Mouse (Mus musculus): ENCODE results near the gene Pdxdc1. TPM values are rescaled to one million over a fixed set of nuclear protein-coding genes. Genes with fewer than 3 reads are reported as not detected.

The Pdxdc1 gene
- polyA plus RNA-seq, 1 experiment from 2014 or later: 74.3 TPM

DNA sequence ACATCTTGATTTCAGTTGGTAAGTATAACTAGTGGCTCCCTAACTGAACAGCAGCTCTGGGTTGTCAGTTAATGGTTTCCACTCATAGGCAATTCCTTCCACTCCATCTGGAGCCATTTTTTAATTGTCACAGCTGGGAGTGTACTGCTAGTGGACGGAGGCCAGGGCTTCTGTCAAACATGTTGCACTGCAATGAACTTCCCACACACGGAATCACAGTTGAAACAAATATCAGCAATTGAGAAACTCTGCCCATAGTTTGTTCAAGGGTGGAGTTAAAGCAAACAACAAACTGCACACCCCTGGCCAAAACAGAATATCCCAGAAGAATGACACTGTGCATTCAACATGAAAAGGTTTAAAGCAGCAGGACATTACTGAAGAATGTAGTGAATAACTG, 4.0 kb downstream of the Pdxdc1 start:
- H3K9me3 ChIP-seq (ENCODE audit: control insufficient read depth, low read length): no peaks in the 10 kb centered on the region
- 64% methylated on average over 2 of the region's 2 CpGs for WGBS
- H3K9ac ChIP-seq: no peak overlapping the region
- H3K4me3 ChIP-seq (replicated peaks; ENCODE audit: low read length): no peak overlapping the region
- ATAC-seq (ENCODE audit: low FRiP score) (no peak), DNase-seq (ENCODE audit: low spot score) (no peak)
- no peaks in the 10 kb centered on the region for H3K27me3 ChIP-seq (ENCODE audit: control insufficient read depth, insufficient read depth, low read length)
- H3K4me2 ChIP-seq (replicated peaks): no peak overlapping the region
- H3K4me1 ChIP-seq (replicated peaks; ENCODE audit: control insufficient read depth, insufficient read depth, low read length): peaks cover 8% of the 10 kb centered on the region; the same call in 1 of the 2 replicates
- no peak overlapping the region for H3K27ac ChIP-seq
- no peaks in the 10 kb centered on the region for H3K36me3 ChIP-seq (replicated peaks; ENCODE audit: control insufficient read depth, insufficient read depth)

GRCm38 (mm10) chr16:13896357-13896756, 6.6 kb downstream of the Pdxdc1 start:
- H3K27ac ChIP-seq: no peak overlapping the region
- H3K27me3 ChIP-seq (ENCODE audit: control insufficient read depth, insufficient read depth, low read length): no peaks in the 10 kb centered on the region
- no peak for ATAC-seq (ENCODE audit: low FRiP score)
- no peaks in the 10 kb centered on the region for H3K9me3 ChIP-seq (ENCODE audit: control insufficient read depth, low read length)
- no peak overlapping the region for H3K4me3 ChIP-seq (replicated peaks; ENCODE audit: low read length)
- no peak overlapping the region for H3K4me2 ChIP-seq (replicated peaks)
- no peak for DNase-seq (ENCODE audit: low spot score)
- H3K9ac ChIP-seq: no peak overlapping the region
- H3K36me3 ChIP-seq (replicated peaks; ENCODE audit: control insufficient read depth, insufficient read depth): no peaks in the 10 kb centered on the region
- WGBS: 90% methylated on average over 3 of the region's 3 CpGs
- no peaks in the 10 kb centered on the region for H3K4me1 ChIP-seq (replicated peaks; ENCODE audit: control insufficient read depth, insufficient read depth, low read length)

DNA sequence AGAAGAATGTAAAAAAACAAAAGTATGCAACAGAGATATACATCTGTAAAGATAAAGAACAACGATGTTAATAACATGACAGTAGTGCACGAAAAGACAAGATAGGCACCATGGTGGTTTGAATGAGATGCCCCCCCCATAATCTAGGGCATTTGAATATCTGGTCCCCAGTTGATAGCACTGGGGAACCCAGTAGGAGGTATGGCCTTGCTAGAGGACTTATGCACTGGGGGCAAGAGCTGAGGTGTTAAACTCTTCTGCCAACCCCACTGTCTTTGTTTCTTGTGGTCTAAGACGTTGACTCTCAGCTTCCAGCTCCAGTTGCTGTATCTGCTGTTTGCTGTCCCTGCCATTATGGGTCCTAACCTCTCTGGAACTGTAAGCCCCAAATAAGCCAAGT, 7.2 kb downstream of the Pdxdc1 start:
- 91% methylated on average over 3 of the region's 3 CpGs for WGBS
- Histone ChIP-seq H3K4me2 (replicated peaks) (no peak overlapping the region), H3K27ac (no peak overlapping the region), H3K9me3 (ENCODE audit: control insufficient read depth, low read length) (no peaks in the 10 kb centered on the region), H3K4me1 (replicated peaks; ENCODE audit: control insufficient read depth, insufficient read depth, low read length) (no peaks in the 10 kb centered on the region), H3K4me3 (replicated peaks; ENCODE audit: low read length) (no peak overlapping the region), H3K27me3 (ENCODE audit: control insufficient read depth, insufficient read depth, low read length) (no peaks in the 10 kb centered on the region), H3K36me3 (replicated peaks; ENCODE audit: control insufficient read depth, insufficient read depth) (no peaks in the 10 kb centered on the region), H3K9ac (no peak overlapping the region)
- DNase-seq (ENCODE audit: low spot score) (no peak), ATAC-seq (ENCODE audit: low FRiP score) (no peak)

DNA sequence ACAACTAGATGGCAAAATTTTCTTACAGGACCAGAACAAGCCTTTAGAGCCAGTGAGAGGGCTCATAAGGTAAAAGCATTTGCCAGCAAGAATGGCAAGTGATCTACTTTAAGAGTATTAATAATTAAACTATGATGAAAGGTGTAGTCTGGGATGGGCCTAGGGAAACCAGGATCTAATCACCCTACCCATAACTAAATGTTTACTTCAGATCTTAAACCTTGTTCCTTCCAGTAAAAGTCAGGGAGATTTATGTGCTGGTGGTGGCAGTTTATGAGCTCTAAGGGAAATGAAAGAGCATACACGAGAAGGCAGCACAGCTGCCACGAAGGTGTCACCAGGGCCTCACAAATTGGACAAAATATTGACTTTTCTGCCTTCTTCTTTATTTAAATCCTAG, 8.8 kb downstream of the Pdxdc1 start:
- Histone ChIP-seq H3K27ac (no peak overlapping the region), H3K4me3 (replicated peaks; ENCODE audit: low read length) (no peak overlapping the region), H3K4me1 (replicated peaks; ENCODE audit: control insufficient read depth, insufficient read depth, low read length) (no peaks in the 10 kb centered on the region), H3K27me3 (ENCODE audit: control insufficient read depth, insufficient read depth, low read length) (no peaks in the 10 kb centered on the region), H3K9ac (no peak overlapping the region), H3K9me3 (ENCODE audit: control insufficient read depth, low read length) (no peaks in the 10 kb centered on the region), H3K36me3 (replicated peaks; ENCODE audit: control insufficient read depth, insufficient read depth) (no peaks in the 10 kb centered on the region), H3K4me2 (replicated peaks) (no peak overlapping the region)
- DNase-seq (ENCODE audit: low spot score) (no peak), ATAC-seq (ENCODE audit: low FRiP score) (no peak)
- WGBS: 93% methylated on average over 2 of the region's 2 CpGs

- DNase-seq (ENCODE audit: low spot score) (no peak), ATAC-seq (ENCODE audit: low FRiP score) (no peak)
- no peak overlapping the region for H3K27ac ChIP-seq
- H3K9ac ChIP-seq: no peak overlapping the region
- no peaks in the 10 kb centered on the region for H3K4me1 ChIP-seq (replicated peaks; ENCODE audit: control insufficient read depth, insufficient read depth, low read length)
- no peak overlapping the region for H3K4me3 ChIP-seq (replicated peaks; ENCODE audit: low read length)
- no peaks in the 10 kb centered on the region for H3K9me3 ChIP-seq (ENCODE audit: control insufficient read depth, low read length)
- H3K36me3 ChIP-seq (replicated peaks; ENCODE audit: control insufficient read depth, insufficient read depth): no peaks in the 10 kb centered on the region
- H3K27me3 ChIP-seq (ENCODE audit: control insufficient read depth, insufficient read depth, low read length): no peaks in the 10 kb centered on the region
- H3K4me2 ChIP-seq (replicated peaks): no peak overlapping the region
Measured at GRCm38 (mm10) chr16:13892850-13893249, 10.1 kb downstream of the Pdxdc1 start.

GRCm38 (mm10) chr16:13890449-13890848, 12.5 kb downstream of the Pdxdc1 start:
- Histone ChIP-seq H3K27me3 (ENCODE audit: control insufficient read depth, insufficient read depth, low read length) (no peaks in the 10 kb centered on the region), H3K27ac (no peak overlapping the region), H3K4me3 (replicated peaks; ENCODE audit: low read length) (no peak overlapping the region), H3K36me3 (replicated peaks; ENCODE audit: control insufficient read depth, insufficient read depth) (no peaks in the 10 kb centered on the region), H3K4me2 (replicated peaks) (no peak overlapping the region), H3K4me1 (replicated peaks; ENCODE audit: control insufficient read depth, insufficient read depth, low read length) (no peaks in the 10 kb centered on the region), H3K9ac (no peak overlapping the region), H3K9me3 (ENCODE audit: control insufficient read depth, low read length) (no peaks in the 10 kb centered on the region)
- ATAC-seq (ENCODE audit: low FRiP score): no peak
- no peak for DNase-seq (ENCODE audit: low spot score)
- WGBS: 90% methylated on average over 2 of the region's 2 CpGs

DNA sequence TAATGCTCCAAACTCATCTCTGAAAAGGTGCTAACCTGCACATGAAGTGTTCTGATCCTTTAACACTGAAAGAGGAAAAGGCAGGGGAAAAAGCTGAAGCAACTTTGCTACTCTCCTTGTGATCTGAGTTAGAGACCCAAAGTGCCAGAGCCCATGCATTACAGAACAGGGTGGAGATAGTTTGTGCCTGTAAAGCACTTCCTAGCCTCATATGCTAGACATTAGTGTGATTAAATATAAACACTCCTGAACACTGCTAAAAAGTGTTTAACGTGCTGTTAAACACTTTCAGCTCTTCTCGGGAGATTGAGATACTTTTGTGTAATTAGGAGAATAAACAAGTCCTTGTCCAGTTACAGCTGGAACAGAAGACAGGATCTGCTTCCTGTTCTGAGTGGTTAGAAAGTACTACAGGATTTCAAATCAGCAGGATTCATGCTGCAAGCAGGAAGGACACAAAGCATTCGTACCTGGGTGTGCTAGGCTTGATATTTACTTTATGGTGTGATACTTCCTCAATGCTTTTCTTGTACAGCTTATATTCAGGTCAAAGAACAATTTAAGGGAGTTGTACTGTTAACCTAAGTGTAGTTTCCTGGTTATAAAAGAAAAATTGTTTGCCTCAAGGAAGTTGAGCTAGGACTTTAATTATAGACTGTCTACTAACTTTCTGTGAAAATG, 19.7 kb downstream of the Pdxdc1 start:
- no peak overlapping the region for H3K27ac ChIP-seq
- peaks cover 26% of the 10 kb centered on the region for H3K36me3 ChIP-seq (replicated peaks; ENCODE audit: control insufficient read depth, insufficient read depth)
- H3K9ac ChIP-seq: no peak overlapping the region
- no peak overlapping the region for H3K4me2 ChIP-seq (replicated peaks)
- no peaks in the 10 kb centered on the region for H3K4me1 ChIP-seq (replicated peaks; ENCODE audit: control insufficient read depth, insufficient read depth, low read length)
- no peak overlapping the region for H3K4me3 ChIP-seq (replicated peaks; ENCODE audit: low read length)
- H3K27me3 ChIP-seq (ENCODE audit: control insufficient read depth, insufficient read depth, low read length): no peaks in the 10 kb centered on the region
- H3K9me3 ChIP-seq (ENCODE audit: control insufficient read depth, low read length): no peaks in the 10 kb centered on the region
- no peak for DNase-seq (ENCODE audit: low spot score)
- WGBS: 78% methylated on average over 3 of the region's 3 CpGs
- ATAC-seq (ENCODE audit: low FRiP score): no peak

DNA sequence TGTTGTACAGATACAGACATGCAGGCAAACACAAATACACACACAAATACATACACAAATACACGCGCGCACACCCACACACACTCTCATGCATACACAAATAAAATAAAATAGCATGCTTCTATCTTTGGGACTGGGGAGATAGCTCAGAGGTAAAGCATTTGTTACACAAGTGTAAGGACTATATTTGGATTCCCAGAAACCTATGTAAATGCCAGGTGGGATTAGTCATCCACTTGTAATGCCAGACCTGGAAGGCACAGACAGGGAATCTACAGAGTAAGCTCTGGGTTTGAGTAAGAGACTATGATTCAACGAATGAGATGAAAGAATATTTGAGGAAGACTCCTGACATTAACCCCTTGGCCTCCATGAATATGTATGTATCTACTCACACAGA, 27.4 kb downstream of the Pdxdc1 start:
- H3K9me3 ChIP-seq (ENCODE audit: control insufficient read depth, low read length): no peaks in the 10 kb centered on the region
- H3K4me3 ChIP-seq (replicated peaks; ENCODE audit: low read length): no peak overlapping the region
- peaks cover 61% of the 10 kb centered on the region for H3K36me3 ChIP-seq (replicated peaks; ENCODE audit: control insufficient read depth, insufficient read depth)
- no peak for ATAC-seq (ENCODE audit: low FRiP score)
- no peak overlapping the region for H3K9ac ChIP-seq
- H3K27ac ChIP-seq: no peak overlapping the region
- DNase-seq (ENCODE audit: low spot score): no peak
- no peak overlapping the region for H3K4me2 ChIP-seq (replicated peaks)
- no peaks in the 10 kb centered on the region for H3K4me1 ChIP-seq (replicated peaks; ENCODE audit: control insufficient read depth, insufficient read depth, low read length)
- 98% methylated on average over 4 of the region's 4 CpGs for WGBS
- no peaks in the 10 kb centered on the region for H3K27me3 ChIP-seq (ENCODE audit: control insufficient read depth, insufficient read depth, low read length)

- peak overlapping the region; percentile 18 for H3K4me3 ChIP-seq (replicated peaks; ENCODE audit: low read length)
- peak overlapping the region; percentile 34; the same call in 1 of the 2 replicates for H3K9ac ChIP-seq
- H3K4me1 ChIP-seq (replicated peaks; ENCODE audit: control insufficient read depth, insufficient read depth, low read length): no peaks in the 10 kb centered on the region
- H3K27ac ChIP-seq: no peak overlapping the region
- WGBS: 8% methylated on average over 42 of the region's 42 CpGs
- no peaks in the 10 kb centered on the region for H3K27me3 ChIP-seq (ENCODE audit: control insufficient read depth, insufficient read depth, low read length)
- H3K4me2 ChIP-seq (replicated peaks): peak overlapping the region; percentile 45
- DNase-seq (ENCODE audit: low spot score): no peak
- no peaks in the 10 kb centered on the region for H3K9me3 ChIP-seq (ENCODE audit: control insufficient read depth, low read length)
- ATAC-seq (ENCODE audit: low FRiP score): peak; percentile 70; the same call in 1 of the 2 replicates
- H3K36me3 ChIP-seq (replicated peaks; ENCODE audit: control insufficient read depth, insufficient read depth): peaks cover 25% of the 10 kb centered on the region
Measured at GRCm38 (mm10) chr16:13867910-13868514, 34.9 kb downstream of the Pdxdc1 start.
